Mouse (Mus musculus): Measurements from ENCODE around the gene Rplp2. TPM values are rescaled to one million over a fixed set of nuclear protein-coding genes. Genes with fewer than 3 reads are reported as not detected.
"Not testable (repeated sequence)": the region's sequence is repeated elsewhere in the genome, so short reads cannot be mapped to it uniquely, and the experiment has no call there.

Rplp2 gene
- total RNA-seq, 2 experiments from 2014 or later: 1,094 to 1,114 TPM

DNA sequence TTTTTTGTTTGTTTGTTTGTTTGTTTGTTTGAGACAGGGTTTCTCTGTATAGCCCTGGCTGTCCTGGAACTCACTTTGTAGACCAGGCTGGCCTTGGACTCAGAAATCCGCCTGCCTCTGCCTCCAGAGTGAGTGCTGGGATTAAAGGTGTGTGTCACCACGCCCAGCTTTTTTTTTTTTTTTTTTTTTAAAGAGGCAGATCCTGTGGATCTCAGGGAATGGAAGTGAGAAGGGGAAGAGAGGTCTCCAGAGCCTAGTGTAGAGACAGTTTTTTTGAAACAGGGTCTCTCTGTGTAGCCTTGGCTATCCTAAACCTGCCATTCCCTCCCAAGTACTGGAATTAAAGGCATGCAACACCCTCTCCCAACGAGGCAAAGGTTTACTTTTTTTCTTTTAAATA lies 796 bp upstream of the Rplp2 start:
- not testable (repeated sequence) for DNase-seq

DNA sequence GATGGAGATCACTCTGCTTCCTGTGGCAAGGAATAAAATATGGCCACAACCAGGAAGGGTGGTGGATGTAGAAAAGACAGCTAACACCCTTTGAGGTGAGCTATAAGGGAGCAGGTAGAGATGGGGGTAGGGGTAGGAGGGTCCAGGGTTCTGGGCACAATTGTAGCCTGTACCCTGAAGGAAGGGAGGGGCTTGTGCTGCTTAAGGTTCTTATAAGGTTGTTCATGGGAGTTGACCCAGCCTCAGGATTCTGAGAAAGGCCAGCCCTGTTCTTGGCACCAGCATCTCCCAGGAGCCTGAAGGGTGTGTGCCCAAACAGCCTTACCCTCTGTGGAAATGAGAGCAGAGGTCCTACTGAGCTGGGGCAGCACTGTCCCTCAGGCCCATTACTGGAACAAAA lies 4.8 kb downstream of the Rplp2 start:
- DNase-seq: no peak

DNA sequence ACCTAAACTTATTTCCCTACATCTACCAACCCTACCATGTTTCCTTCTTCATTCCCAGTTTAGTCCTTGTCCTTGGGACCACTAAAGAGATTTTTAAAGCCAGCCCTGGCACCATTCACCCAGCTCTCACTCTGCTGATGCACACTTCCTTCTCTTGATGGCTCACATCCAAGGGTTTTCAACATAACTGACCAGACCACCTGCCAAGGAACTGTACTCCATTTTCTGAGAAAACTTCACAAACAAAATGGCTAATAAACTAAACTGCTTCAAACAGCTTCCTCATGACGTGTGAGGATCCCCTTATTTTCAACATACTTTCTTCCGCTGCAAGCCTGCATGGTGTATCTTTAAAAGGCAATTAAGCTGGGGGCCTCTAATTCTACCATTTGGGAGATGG lies 6.5 kb downstream of the Rplp2 start:
- DNase-seq: no peak

DNA sequence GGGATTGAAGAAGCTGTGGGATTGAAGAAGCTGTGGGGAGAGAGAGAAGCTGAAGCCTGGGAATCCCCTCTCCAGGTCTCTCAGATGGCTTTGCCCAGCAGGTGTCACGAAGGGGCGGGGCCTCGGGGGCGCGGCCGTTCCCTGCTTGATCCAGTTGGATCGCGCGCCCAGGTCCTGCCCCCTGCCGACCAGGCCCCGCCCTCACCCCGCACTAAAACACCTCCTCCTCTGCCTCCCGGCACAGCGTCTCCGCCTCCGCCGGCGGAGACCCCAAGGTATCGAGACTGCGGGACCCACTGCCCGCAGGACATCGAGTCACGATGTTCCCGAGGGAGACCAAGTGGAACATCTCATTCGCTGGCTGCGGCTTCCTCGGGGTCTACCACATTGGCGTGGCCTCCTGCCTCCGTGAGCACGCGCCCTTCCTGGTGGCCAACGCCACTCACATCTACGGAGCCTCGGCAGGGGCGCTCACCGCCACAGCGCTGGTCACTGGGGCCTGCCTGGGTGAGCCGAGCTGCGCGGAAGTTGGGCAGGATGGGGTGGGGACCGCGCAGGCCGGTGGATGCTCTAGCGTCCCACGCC lies 7.9 kb downstream of the Rplp2 start, which contains the start of gene Pnpla2:
Pnpla2 (plus strand) TSS at position 232 of the 585 bp plus-strand sequence.
- peak; percentile 99 to 100 for DNase-seq

DNA sequence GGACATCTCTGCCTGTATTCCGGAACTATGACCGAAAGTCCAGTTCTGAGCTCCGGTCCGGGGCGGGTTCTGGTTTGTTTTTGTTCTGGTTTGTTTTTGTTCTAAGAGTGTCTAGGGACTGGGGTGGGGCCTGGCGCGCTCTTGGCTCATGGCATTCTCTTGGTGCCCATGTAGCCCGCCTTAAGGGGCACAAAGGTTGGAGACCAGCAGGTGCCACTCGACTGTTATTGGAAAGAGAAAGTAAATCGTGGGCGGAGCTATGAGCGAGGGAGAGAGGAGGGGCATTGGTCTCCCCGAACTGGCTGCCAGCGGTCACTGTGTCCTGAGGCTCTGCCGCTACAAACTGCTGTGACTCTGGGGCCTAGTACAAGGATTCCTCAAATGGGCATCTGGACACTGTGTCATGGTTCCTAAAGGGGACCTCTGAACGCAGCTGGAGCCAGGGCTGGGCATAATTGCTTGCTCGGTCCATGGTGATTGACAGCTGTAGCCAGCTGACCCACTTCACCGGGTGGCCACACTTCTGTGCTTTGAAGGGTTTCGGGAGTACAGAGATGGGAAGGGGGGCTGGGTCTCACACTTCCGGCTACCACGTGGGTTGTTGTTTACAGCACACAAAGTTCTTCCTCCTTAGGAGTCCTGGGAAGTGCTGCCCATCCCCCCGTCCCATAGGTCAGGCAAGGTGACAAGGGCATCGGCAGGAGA lies 8.6 kb downstream of the Rplp2 start:
- peak; percentile 81 to 86 for DNase-seq

DNA sequence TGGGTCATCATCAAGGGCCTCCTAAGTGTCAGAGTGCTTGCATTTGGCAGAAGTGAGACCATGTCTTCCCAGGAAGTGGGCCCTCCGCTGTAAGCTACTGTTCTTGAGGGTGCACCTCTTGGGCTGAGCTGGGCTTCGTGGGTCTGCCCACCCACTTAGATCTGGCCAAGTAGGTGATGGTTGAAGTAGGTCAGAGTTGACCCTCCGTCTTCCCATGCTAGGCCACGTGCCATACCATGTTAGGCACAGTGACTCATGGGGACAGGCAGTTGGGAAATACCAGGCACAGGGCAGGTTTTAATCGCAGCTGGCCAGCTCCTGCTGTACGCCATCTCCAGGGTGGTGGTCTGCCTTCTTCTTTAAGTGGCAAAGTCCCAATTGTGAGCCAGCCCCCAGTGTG lies 9.6 kb downstream of the Rplp2 start:
- DNase-seq: peak; percentile 79 to 81

DNA sequence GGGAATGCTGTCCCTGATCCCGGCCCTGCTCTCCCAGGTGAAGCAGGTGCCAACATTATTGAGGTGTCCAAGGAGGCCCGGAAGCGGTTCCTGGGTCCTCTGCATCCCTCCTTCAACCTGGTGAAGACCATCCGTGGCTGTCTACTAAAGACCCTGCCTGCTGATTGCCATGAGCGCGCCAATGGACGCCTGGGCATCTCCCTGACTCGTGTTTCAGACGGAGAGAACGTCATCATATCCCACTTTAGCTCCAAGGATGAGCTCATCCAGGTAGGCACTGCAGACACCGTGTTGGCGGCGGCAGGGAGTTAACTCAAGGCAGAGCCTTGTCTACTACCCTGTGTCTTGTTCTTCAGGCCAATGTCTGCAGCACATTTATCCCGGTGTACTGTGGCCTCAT lies 10.1 kb downstream of the Rplp2 start:
- no peak for DNase-seq

DNA sequence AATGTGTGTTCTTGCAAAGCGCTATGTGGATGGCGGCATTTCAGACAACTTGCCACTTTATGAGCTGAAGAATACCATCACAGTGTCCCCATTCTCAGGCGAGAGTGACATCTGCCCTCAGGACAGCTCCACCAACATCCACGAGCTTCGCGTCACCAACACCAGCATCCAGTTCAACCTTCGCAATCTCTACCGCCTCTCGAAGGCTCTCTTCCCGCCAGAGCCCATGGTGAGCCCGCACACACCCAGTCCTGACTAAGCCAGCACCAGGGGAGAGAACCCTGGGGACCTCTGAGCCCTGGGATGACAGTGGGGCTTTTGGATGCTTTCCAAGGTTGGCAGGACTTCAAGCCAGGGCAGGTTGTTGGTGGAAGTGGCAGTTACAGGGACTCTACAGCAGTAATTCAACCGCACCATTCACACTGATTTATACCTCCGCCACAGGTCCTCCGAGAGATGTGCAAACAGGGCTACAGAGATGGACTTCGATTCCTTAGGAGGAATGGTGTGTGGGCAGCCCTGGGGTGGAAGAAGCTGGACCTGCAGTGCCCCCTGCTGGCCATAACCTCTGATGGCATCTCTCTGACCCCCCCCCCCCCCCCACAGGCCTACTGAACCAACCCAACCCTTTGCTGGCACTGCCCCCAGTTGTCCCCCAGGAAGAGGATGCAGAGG lies 11.0 kb downstream of the Rplp2 start:
- DNase-seq: peak; percentile 68 to 76

DNA sequence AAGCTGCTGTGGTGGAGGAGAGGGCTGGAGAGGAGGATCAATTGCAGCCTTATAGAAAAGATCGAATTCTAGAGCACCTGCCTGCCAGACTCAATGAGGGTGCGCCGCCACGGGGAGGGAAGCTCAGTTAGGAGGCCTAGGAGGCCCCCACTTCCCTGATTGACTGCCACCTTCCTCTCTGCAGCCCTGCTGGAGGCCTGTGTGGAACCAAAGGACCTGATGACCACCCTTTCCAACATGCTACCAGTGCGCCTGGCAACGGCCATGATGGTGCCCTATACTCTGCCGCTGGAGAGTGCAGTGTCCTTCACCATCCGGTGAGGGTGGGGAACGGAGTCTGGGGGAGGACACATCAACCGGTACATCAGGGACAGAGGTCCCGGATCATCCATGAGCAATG lies 11.5 kb downstream of the Rplp2 start:
- DNase-seq: no peak

DNA sequence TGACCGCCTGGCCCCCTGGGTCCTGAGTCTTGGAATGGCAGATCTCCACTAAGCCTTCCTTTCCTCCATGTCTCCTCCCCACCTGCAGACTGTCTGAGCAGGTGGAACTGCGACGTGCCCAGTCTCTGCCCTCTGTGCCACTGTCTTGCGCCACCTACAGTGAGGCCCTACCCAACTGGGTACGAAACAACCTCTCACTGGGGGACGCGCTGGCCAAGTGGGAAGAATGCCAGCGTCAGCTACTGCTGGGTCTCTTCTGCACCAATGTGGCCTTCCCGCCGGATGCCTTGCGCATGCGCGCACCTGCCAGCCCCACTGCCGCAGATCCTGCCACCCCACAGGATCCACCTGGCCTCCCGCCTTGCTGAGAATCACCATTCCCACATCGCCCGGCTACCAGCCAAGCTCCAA lies 12.1 kb downstream of the Rplp2 start:
- DNase-seq: no peak

DNA sequence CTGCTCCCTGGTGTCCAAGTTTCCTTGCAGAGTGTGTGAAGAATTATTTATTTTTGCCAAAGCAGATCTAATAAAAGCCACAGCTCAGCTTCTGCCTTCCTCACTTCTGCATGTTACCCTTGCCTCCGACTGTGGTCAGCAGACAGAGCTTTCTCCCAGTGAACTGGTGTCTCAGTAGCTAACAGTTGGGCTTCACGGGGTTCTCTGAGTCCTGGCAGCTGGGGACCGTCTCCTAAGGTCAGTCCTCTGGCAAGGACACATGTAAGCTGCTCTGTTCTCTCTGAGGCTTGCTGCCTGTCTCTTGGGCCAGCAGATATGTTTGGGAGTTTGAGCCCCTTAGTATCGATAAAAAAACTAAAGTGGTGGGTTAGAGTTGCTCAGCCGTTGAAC lies 12.8 kb downstream of the Rplp2 start:
- no peak for DNase-seq

DNA sequence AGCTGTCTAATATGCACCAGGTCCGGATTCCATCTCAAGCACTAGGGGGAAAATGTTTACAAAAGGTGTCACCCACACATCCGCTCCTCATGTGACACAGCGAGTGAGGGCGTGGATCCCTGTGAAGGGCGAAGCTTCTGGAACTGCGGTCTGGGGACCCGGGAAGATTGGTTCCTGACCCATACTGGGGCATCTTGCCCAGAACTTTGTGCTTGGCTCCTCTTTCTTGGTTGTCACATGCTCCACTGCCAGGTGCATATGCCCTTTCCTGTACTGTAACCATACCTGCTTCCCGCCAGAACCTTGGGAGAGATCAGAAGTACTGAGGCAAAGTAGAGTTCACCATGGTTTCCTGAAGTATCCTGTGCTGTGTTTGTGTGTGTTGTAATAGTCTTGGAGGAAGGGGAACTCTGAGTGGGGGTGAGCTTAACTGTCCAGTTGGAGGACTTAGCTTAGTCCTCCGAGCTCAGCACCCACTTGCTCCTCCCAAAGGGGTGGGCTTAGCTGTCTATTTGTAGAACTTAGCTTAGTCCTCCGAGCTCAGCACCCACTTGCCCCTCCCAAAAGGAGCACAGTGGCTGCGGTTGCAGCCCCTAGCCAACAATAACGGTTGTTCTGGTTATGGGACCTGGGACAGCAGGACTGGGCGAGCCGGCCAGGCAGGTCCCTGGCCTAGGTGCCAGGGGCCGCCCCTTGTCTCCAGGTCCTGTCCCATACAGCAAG lies 13.4 kb downstream of the Rplp2 start, which contains the start of gene Cracr2b:
Cracr2b (plus strand) TSS at position 704 of the 723 bp plus-strand sequence.
- DNase-seq: no peak

DNA sequence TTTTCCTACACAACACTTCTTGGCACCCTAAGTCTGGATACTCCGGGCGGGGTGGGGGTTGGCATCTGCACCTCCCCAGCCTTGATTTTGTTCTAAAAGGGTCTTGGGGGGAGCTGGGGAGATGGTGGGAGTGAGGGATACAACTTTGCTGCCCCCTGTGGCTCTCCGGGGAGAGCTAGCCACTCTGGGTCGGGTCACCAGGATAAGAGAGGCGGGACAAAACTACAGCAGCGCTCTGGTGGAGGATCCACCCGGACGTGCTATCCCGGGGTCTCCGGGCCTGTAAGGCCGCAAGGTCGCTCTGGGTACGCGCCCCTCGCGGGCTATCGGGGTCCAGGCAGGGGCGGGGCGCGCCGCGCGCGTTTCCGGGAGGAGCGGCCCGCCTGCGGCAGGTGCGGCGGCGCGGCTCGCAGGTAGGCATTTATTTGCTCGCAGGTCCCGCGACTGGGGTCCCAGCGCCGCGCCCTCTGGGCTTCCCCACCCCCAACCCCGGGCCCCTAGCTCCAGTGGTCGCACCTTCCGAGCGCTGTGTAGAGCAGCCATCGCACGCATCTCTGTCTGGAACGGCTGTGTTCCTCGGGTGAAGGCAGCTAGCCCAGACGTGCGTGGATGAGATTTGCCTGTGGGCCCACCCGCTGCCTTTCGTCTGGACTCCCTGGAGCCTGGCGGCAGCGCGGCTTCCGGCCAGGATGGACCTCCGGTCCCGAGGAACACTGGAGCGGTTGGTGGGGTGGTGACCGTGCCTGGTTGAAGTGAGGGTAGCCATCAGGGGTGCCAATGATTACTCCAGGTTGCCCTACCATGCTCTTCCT lies 14.6 kb downstream of the Rplp2 start:
- DNase-seq: peak in 1 of 2 experiments; percentile 61

DNA sequence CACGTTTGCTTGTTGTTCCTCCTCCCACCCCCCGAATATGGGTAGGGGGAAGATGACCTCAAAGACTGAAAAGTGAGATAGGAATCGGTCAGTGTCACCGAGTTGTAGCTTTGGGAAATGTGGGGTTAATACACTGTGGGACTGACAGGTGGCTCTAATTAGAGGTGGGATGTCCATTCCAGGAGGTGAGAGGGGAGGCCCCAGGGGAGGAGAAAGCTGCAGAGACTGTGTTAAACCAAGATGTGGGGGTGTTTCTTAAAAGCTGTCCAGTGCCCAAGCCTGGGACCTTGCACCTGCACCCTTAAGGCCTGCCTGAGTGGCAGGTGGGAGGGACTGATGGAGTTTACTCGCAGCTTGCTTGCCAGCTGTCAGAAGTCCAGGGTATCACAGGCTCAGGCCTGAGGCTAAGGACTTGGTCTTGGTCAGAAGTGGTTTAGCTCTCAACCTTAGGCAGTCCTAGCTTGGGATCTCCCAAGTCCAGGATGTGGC lies 15.2 kb downstream of the Rplp2 start:
- no peak for DNase-seq

DNA sequence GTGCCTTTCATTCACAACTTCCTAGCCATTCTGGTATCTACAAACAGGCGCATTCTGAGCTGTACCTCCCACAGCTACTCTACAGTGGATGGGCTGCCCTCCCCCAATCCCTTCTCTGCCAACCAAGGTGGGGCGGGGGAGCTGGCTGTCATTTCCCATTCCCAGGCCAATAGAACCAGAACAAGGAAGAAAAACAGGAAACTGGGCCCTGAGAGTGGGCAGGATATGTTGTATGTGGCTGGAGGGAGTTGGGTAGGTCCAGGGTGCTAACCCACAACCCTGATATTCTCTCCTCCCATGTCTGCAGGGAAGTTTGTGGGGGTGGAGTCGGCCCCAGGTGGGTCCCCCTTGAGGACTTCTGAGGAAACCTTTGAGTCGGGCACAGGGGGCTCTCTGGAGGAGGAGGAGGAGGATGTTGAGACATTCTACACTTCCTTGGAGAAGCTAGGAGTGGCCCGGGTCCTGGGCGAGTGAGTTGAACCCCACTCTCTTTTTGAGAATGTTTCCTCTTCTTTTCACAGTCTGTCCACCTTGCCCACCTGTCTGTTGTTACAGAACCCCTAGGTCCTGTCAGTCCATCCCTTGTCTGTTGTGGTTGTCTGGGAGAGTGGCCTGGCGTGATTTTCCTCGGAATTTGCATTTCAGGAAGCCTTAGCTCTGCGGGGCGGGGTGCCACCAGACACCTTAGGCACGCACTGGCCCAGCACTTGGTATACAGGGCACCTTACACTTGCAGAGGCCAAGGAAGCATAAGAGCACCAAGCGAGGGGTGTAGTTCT lies 16.8 kb downstream of the Rplp2 start:
- DNase-seq: peak in 1 of 2 experiments; percentile 65

DNA sequence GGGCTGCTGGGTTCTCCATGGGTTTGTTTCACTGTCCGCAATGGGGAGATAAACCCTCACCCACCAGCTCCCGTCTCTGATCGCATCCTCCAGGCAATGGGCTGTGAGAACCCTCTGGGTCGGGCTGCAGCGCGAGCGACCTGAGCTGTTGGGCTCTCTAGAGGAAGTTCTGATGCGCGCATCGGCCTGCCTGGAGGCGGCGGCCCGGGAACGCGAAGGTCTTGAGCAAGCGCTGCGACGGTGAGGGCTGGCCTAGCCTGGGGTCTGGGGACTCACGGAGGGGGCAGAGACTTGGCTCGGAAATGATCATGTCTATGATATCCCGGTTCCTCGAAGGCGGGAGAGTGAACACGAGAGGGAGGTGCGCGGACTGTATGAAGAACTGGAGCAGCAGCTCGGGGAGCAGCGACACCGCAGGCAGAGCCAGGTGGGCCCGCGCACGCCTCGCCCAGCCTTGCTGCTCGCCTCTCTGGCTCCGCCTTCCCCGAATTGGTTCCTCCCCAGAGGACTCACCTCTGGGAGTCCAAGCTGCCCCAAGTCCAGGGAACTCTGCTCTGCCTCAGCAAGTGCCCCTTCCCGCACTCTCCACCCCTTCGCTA lies 17.5 kb downstream of the Rplp2 start:
- DNase-seq: no peak

DNA sequence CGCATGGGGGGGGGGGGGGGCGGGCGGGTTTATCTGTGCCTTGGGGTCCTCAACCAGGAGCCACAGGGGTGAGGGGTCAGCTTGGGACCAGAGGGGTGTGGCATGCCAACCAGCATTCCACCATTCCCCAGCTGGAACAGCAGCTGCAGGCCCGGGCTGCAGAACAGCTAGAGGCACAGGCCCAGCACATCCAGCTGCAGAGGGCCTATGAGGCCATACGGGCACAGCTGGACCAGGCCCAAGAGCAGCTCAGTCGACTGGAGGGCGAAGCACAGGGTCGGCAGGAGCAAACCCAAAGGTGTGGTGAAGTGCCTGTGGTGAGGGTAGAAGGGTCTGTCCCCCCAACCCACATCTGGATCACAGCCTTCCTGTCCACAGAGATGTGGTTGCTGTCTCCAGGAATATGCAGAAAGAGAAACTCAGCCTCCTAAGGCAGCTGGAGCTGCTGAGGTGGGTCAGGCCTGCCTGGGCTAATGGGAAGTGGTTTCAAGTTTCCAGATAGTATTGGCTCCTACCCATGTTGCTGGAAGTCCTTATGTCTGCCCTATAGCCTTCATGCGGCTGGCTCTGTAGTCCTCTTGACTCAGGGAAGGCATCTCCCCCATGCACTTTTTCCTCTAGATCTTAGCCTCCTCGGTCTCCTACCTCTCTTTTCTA lies 18.3 kb downstream of the Rplp2 start:
- no peak for DNase-seq

DNA sequence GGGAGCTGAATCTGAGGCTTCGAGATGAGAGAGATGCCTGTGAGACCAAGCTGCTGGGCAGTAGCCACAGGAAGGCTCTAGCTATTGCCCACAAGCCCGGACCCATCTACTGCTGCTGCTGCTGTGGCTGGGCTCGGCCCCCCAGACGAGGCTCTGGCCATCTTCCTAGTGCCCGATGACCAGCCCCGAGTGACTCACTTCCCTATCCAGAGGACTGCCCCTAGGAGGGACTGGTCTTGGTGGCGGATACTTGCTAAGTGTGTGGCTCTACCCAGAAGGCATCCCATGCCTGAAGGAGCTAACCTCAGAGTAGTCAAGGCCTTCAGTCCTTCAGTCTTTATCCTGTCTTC lies 18.9 kb downstream of the Rplp2 start:
- peak; percentile 59 to 65 for DNase-seq

DNA sequence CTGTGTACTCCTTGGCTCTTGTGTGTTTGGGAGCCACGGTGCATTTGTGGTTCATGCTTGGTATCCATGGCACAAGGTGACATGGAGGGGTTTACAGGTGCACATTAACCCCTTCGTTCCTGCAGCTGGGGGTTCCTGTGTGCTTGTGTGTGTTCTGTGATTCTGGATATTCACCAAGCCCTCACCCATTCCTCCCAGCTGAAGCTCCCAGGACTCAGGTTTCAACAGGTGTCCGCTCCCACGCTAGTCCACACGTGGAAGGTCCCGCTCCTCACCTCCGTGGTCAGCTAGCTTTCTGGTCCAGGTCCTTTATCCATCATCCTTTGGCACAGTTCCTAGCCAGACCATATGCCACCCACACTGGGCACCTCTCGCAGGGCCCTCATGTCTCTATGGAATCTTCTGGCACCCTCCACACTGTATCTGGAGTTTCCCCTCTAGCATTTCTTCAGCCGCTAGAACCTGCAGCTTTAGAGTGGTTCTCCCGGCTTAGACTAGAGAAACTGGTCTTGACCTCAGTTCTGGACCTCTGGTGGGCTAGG lies 19.5 kb downstream of the Rplp2 start:
- no peak for DNase-seq
